9 mouse cellular contexts compared by ENCODE assay signal in the genomic region with DNA sequence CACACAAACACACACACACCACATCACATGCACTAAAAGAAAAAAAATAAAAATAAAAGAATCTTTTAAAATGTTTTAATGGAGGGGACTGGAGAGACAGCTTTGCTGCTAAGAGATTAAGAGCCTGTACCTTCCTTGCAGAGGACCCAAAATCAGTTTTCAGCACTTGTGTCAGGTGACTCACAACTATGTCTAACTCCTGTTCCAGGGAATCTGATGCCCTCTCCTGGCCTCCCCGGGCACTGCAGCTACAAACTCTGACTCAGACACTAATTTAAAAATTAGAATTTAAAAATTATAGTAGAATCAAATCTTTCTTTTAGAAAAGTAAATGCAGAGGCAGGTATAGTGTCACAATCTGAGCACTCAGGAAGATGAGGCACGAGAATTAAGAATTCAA. TPM values are rescaled to one million over a fixed set of nuclear protein-coding genes. Genes with fewer than 3 reads are reported as not detected.
A peak's percentile ranks its signal among the peaks of the same experiment; 100 is the strongest.
DNase-seq lines count a peak whose midpoint lies in the region; TF ChIP-seq lines count a peak whose summit lies in the region.
"Had no signal": no experiment of that assay in that cellular context is flagged by ENCODE, and none has a peak within 500 bp of the region (broad histone marks: within the 10 kb centered on the region; RNA-seq: fewer than 3 reads in every experiment).

No protein-coding gene starts in this region.

- no peaks in the 10 kb centered on the region for H3K79me2 ChIP-seq in MEL (ENCODE audit: control insufficient read depth, insufficient read depth, low read length, poor library complexity)

- peak; percentile 33 for DNase-seq in kidney, adult 2 months
- no peak for DNase-seq in kidney, adult 11 months
- DNase-seq in CD4-positive helper T cell, adult 2 months (ENCODE audit: low read depth, low spot score): peak; percentile 22
- DNase-seq in MEL (ENCODE audit: low read depth, low spot score): peak; percentile 64
- DNase-seq in kidney, postnatal 4 days: peak; percentile 57
- DNase-seq in thymus, postnatal 0 days (ENCODE audit: low spot score): peak; percentile 15
- DNase-seq in gastrocnemius, postnatal 4 days (ENCODE audit: low spot score in 2 of 2): no peak

- H3K27ac ChIP-seq in kidney, adult 2 months (ENCODE audit: insufficient read depth, low read depth, low read length): no peak overlapping the region
- no peak overlapping the region for H3K27ac ChIP-seq in MEL (ENCODE audit: control insufficient read depth, low read depth, low read length)
- H3K27ac ChIP-seq: limb, embryonic 15.5 days had no signal

- no peaks in the 10 kb centered on the region for H3K4me1 ChIP-seq in kidney, adult 2 months (ENCODE audit: control insufficient read depth, insufficient read depth, low read length)
- peaks cover 3 to 4% of the 10 kb centered on the region in 2 experiments; a peak in 3 of 4 replicates for H3K4me1 ChIP-seq in MEL (ENCODE audit: control insufficient read depth in 1 of 2, insufficient read depth in 2 of 2, low read length in 2 of 2)
- H3K4me1 ChIP-seq: limb, embryonic 15.5 days had no signal

- H3K9me3 ChIP-seq in MEL (replicated peaks; ENCODE audit: insufficient read depth, low read length): no peaks in the 10 kb centered on the region
- H3K9me3 ChIP-seq: limb, embryonic 15.5 days had no signal

- WGBS in kidney, adult 2 months: 94% methylated on average over 2 of the region's 2 CpGs

- no peak for TF ChIP-seq POLR2A in kidney, adult 2 months (IDR thresholded peaks at IDR 0.05; ENCODE audit: low read depth, low read length)
- no peak for TF ChIP-seq POLR2A in MEL (IDR thresholded peaks at IDR 0.05; ENCODE audit: control insufficient read depth in 1 of 2, insufficient read depth in 1 of 2, low read depth in 1 of 2, low read length in 2 of 2, poor library complexity in 1 of 2)

- TF ChIP-seq EP300 in MEL (IDR thresholded peaks at IDR 0.05; ENCODE audit: low read depth in 1 of 2, low read length in 2 of 2): no peak

- no peak overlapping the region for H3K4me3 ChIP-seq in kidney, adult 2 months (ENCODE audit: insufficient read depth, low read depth, low read length)
- no peak overlapping the region for H3K4me3 ChIP-seq in MEL (ENCODE audit: control insufficient read depth in 1 of 2, insufficient read depth in 1 of 2, low read depth in 2 of 2, low read length in 2 of 2)
- H3K4me3 ChIP-seq: erythroblast, embryonic 14.5 days; limb, embryonic 15.5 days had no signal

- H3K36me3 ChIP-seq in kidney, adult 2 months (ENCODE audit: control insufficient read depth, insufficient read depth, low read length): no peaks in the 10 kb centered on the region; the same call in 1 of the 2 replicates
- H3K36me3 ChIP-seq in MEL (ENCODE audit: control insufficient read depth in 1 of 2, insufficient read depth in 2 of 2, low read length in 2 of 2): no peaks in the 10 kb centered on the region

- peak; percentile 86 for TF ChIP-seq RAD21 in MEL (IDR thresholded peaks at IDR 0.05; ENCODE audit: low read depth, low read length)

- H3K9ac ChIP-seq in MEL (ENCODE audit: control insufficient read depth, low read depth, low read length, poor library complexity, severe bottlenecking): no peak overlapping the region
- H3K9ac ChIP-seq: limb, embryonic 15.5 days had no signal

- H3K27me3 ChIP-seq in kidney, adult 2 months (replicated peaks; ENCODE audit: control insufficient read depth, insufficient read depth, low read length): no peaks in the 10 kb centered on the region
- no peaks in the 10 kb centered on the region for H3K27me3 ChIP-seq in MEL (ENCODE audit: control insufficient read depth in 1 of 2, insufficient read depth in 2 of 2, low read length in 2 of 2)
- H3K27me3 ChIP-seq: limb, embryonic 15.5 days had no signal

- TF ChIP-seq CTCF in kidney, adult 2 months (conservative IDR thresholded peaks at IDR 0.05; ENCODE audit: insufficient read depth, insufficient read length, low read depth, low read length): peak; percentile 50
- peak; percentile 67 to 84 (median 81) for TF ChIP-seq CTCF in MEL (IDR thresholded peaks at IDR 0.05 in 2 of 3, conservative IDR thresholded peaks at IDR 0.05 in 1 of 3; ENCODE audit: control insufficient read depth in 1 of 3, insufficient read depth in 1 of 3, low read depth in 2 of 3, low read length in 3 of 3, poor library complexity in 1 of 3, severe bottlenecking in 1 of 3)

TF ChIP-seq in MEL, 35 proteins besides CTCF, POLR2A, EP300 and RAD21:
- TF ChIP-seq BHLHE40 (IDR thresholded peaks at IDR 0.05; ENCODE audit: borderline replicate concordance, low read depth, low read length) (peak; percentile 58; the same call in 1 of the 2 replicates), ETS1 (IDR thresholded peaks at IDR 0.05; ENCODE audit: low read depth, low read length) (no peak), USF1 (IDR thresholded peaks at IDR 0.05; ENCODE audit: low read depth, low read length) (peak; percentile 86), ZMIZ1 (IDR thresholded peaks at IDR 0.05; ENCODE audit: low read depth, low read length) (no peak), ZC3H11A (IDR thresholded peaks at IDR 0.05; ENCODE audit: low read depth, low read length) (peak; percentile 83), MXI1 (IDR thresholded peaks at IDR 0.05; ENCODE audit: low read depth, low read length) (no peak), MYC (IDR thresholded peaks at IDR 0.05; ENCODE audit: low read depth, low read length) (no peak), MAZ (IDR thresholded peaks at IDR 0.05; ENCODE audit: low read depth, low read length) (no peak), TAL1 (IDR thresholded peaks at IDR 0.05; ENCODE audit: low read length) (no peak), TBP (IDR thresholded peaks at IDR 0.05; ENCODE audit: low read depth, low read length) (no peak), HCFC1 (IDR thresholded peaks at IDR 0.05; ENCODE audit: low read depth, low read length) (no peak), POLR2AphosphoS5 (IDR thresholded peaks at IDR 0.05; ENCODE audit: borderline replicate concordance, low read depth, low read length) (no peak), JUND (IDR thresholded peaks at IDR 0.05; ENCODE audit: low read depth, low read length) (no peak), CHD1 (IDR thresholded peaks at IDR 0.05; ENCODE audit: low read depth, low read length) (no peak), SMC3 (IDR thresholded peaks at IDR 0.05; ENCODE audit: low read depth, low read length) (peak; percentile 90), MEF2A (IDR thresholded peaks at IDR 0.05; ENCODE audit: extremely low read depth, insufficient replicate concordance, low read depth, low read length, poor library complexity, severe bottlenecking) (no peak), ELF1 (IDR thresholded peaks at IDR 0.05; ENCODE audit: low read depth, low read length) (no peak), SIN3A (IDR thresholded peaks at IDR 0.05; ENCODE audit: low read length) (peak; percentile 43; the same call in 1 of the 2 replicates), MAX (IDR thresholded peaks at IDR 0.05; ENCODE audit: low read length) (no peak)
TF ChIP-seq in MEL: peak in this region for 5.

RNA-seq across cellular contexts. Expression of gene Pex16, which starts 51.8 kb away (rescaled TPM):
- polyA plus RNA-seq in kidney, adult 2 months (2012; rRNA removed): 81.9 and 92.5 TPM in 2 replicates
- 40.9 and 41.9 TPM in 2 replicates for total RNA-seq in MEL (2012; rRNA removed)
- 10 to 100 TPM in 1 of 2 experiments, not detected in 1; 52.5 TPM for polyA plus RNA-seq in MEL (2012; ENCODE audit: insufficient read depth in 1 of 2, insufficient read length in 2 of 2, low read depth in 1 of 2, low replicate concordance in 2 of 2, missing spikeins in 1 of 2)
- 40.8 and 43.9 TPM in 2 replicates for polyA plus RNA-seq in thymus, postnatal 0 days (2015; fragmentation: Nextera tagmentation; extraction: Ambion mirVana)
- total RNA-seq in gastrocnemius, postnatal 4 days (2021): 10 to 100 TPM; 23.0 to 23.1 TPM

RNA-seq across cellular contexts. Expression of gene Large2, which starts 52.0 kb away (rescaled TPM):
- polyA plus RNA-seq in kidney, adult 2 months (2012; rRNA removed): 54.1 and 70.7 TPM in 2 replicates
- total RNA-seq in MEL (2012; rRNA removed): not detected in 2 replicates
- polyA plus RNA-seq in MEL (2012; ENCODE audit: insufficient read depth in 1 of 2, insufficient read length in 2 of 2, low read depth in 1 of 2, low replicate concordance in 2 of 2, missing spikeins in 1 of 2): under 1 TPM in 1 of 2 experiments, not detected in 1; 0.03 TPM
- polyA plus RNA-seq in thymus, postnatal 0 days (2015; fragmentation: Nextera tagmentation; extraction: Ambion mirVana): 3.4 and 4.0 TPM in 2 replicates
- under 1 TPM in 1 of 2 experiments, not detected in 1; 0.47 TPM for total RNA-seq in gastrocnemius, postnatal 4 days (2021)
- polyA plus RNA-seq: erythroblast, embryonic 14.5 days had no signal

RNA-seq across cellular contexts. Expression of gene 1700029I15Rik, which starts 59.7 kb away (rescaled TPM):
- 4.3 and 5.3 TPM in 2 replicates for polyA plus RNA-seq in kidney, adult 2 months (2012; rRNA removed)
- total RNA-seq in MEL (2012; rRNA removed): 0.65 and 0.98 TPM in 2 replicates
- polyA plus RNA-seq in MEL (2012; ENCODE audit: insufficient read depth in 1 of 2, insufficient read length in 2 of 2, low read depth in 1 of 2, low replicate concordance in 2 of 2, missing spikeins in 1 of 2): 1 to 10 TPM in 1 of 2 experiments, not detected in 1; 3.2 TPM
- 2.0 and 2.1 TPM in 2 replicates for polyA plus RNA-seq in thymus, postnatal 0 days (2015; fragmentation: Nextera tagmentation; extraction: Ambion mirVana)
- 1 to 10 TPM; 1.8 to 2.6 TPM for total RNA-seq in gastrocnemius, postnatal 4 days (2021)

Comparison
In these comparisons a context has a peak if more than half of its experiments do, and no peak if none do; other contexts are left out.
1. DNase-seq: peak in kidney, adult 2 months (single experiment), CD4-positive helper T cell, adult 2 months (single experiment), MEL (single experiment), kidney, postnatal 4 days (2 of 2) and thymus, postnatal 0 days (single experiment); none in kidney, adult 11 months (single experiment) and gastrocnemius, postnatal 4 days (0 of 2).
2. RNA of gene Large2, which starts 52.0 kb away (polyA plus RNA-seq): 54.1 to 70.7 TPM in kidney, adult 2 months; 3.4 to 4.0 TPM in thymus, postnatal 0 days and 0.03 TPM in MEL; every median in the first group is over 10 times any median in the second.